Mouse (Mus musculus): ENCODE results near the gene Pgm3. TPM values are rescaled to one million over a fixed set of nuclear protein-coding genes. Genes with fewer than 3 reads are reported as not detected.
A peak's percentile ranks its signal among the peaks of the same experiment; 100 is the strongest.
"Not testable (repeated sequence)": the region's sequence is repeated elsewhere in the genome, so short reads cannot be mapped to it uniquely, and the experiment has no call there.

The Pgm3 gene
- polyA plus RNA-seq (2015; fragmentation: Nextera tagmentation; extraction: Ambion mirVana): 18.9 and 19.5 TPM in 2 replicates

DNA sequence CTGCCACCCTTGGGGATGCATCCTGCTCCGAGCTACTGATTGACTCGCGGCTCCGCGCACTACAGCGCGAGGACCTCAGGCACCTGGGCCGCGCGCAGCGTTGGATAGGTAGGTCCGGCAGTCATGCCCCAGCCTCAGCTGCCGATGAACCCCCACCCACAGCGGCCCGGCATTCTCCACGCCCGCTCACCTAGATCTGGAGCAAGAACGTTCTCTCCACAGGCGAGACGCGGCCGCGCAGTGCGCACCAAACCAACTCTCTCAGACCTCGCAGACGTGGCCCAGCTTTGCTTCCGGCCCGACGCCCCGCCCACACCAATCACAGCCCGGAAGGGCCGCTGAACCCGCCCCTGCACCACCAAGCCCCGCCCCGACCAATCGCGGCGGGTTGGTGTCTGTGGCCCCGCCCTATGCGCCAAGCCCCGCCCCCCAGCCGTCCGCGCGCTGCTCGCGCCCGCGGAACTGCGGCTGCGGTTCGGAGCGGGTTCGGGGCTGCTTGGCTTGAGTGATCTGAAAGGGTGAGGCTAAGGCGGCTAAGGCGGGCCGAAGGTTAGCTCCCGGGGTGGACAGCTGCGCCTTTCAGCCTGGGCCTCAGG is at the start of gene Pgm3, which contains the start of gene Rwdd2a:
Gene Pgm3, minus strand, starts transcription at position 303 of the 596 bp plus-strand sequence.
Gene Rwdd2a, plus strand, starts transcription at position 452 of the 596 bp plus-strand sequence.
- peak within 1 kb of the TSS; percentile 79 for H3K4me3 ChIP-seq (ENCODE audit: low read depth, low read length)
- under 1% methylated on average over 59 of the region's 59 CpGs for WGBS (ENCODE audit: insufficient replicate concordance)

DNA sequence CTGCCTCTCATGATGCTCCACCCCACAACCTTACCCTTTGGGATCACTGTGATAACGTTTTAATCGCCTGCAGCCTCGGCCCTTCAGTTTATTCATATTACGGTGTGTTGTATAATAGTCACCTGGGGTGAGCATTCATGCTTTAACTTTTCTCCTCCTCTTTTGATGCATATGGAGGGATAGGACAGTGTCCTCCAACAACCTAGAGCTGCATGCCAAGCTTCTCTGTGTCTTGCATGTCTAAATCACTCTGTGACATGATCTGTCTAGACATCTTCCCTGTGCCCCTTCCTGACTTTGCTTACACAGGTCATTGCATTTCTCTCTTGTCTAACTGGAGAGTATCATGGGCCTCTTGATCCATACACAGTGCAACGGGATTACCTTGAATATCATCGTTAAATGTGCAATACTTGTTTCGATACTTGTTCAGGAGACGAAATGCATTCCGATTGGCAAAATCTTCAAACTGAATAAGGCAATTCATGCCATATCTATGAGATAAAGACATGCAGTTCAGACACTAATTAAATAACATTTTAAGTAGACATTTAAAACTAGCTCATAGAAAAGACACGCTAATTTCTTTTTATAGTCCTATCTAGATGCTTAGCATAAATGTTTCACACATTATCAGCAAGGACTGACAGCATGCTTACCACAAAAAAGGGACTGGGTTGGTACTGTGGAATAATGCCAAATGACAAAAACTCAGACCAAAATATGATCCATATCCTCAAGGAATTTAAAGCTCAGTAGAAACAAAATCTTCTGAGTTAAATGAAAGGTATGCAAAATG is 47.9 kb upstream of the Pgm3 start:
- Histone ChIP-seq H3K27me3 (ENCODE audit: control insufficient read depth, insufficient read depth, low read depth, low read length) (no peaks in the 10 kb centered on the region), H3K36me3 (ENCODE audit: control insufficient read depth, insufficient read depth) (no peaks in the 10 kb centered on the region), H3K4me1 (ENCODE audit: control insufficient read depth, low read depth, low read length) (no peaks in the 10 kb centered on the region), H3K9ac (ENCODE audit: low read depth, low read length) (no peak overlapping the region), H3K4me2 (ENCODE audit: low read depth, low read length) (no peak overlapping the region), H3K4me3 (ENCODE audit: low read depth, low read length) (no peak overlapping the region), H3K9me3 (replicated peaks; ENCODE audit: control insufficient read depth, low read length) (no peaks in the 10 kb centered on the region), H3K27ac (ENCODE audit: low read length) (no peak overlapping the region)
- ATAC-seq (ENCODE audit: low read depth): no peak
- WGBS (ENCODE audit: insufficient replicate concordance): 73% methylated on average over 10 of the region's 10 CpGs

More for the DNA sequence above, at the start of gene Pgm3, which contains the start of gene Rwdd2a:
- H3K4me2 ChIP-seq (ENCODE audit: low read depth, low read length): peak within 1 kb of the TSS; percentile 100
- H3K9me3 ChIP-seq (replicated peaks; ENCODE audit: control insufficient read depth, low read length): no peaks in the 10 kb centered on the region
- H3K4me1 ChIP-seq (ENCODE audit: control insufficient read depth, low read depth, low read length): peaks cover 11% of the 10 kb centered on the region
- H3K27ac ChIP-seq (ENCODE audit: low read length): peak within 1 kb of the TSS; percentile 45
- H3K27me3 ChIP-seq (ENCODE audit: control insufficient read depth, insufficient read depth, low read depth, low read length): no peaks in the 10 kb centered on the region
- ATAC-seq (ENCODE audit: low read depth): peak; percentile 97
- peak within 1 kb of the TSS; percentile 77 for H3K9ac ChIP-seq (ENCODE audit: low read depth, low read length)
- H3K36me3 ChIP-seq (ENCODE audit: control insufficient read depth, insufficient read depth): no peaks in the 10 kb centered on the region

DNA sequence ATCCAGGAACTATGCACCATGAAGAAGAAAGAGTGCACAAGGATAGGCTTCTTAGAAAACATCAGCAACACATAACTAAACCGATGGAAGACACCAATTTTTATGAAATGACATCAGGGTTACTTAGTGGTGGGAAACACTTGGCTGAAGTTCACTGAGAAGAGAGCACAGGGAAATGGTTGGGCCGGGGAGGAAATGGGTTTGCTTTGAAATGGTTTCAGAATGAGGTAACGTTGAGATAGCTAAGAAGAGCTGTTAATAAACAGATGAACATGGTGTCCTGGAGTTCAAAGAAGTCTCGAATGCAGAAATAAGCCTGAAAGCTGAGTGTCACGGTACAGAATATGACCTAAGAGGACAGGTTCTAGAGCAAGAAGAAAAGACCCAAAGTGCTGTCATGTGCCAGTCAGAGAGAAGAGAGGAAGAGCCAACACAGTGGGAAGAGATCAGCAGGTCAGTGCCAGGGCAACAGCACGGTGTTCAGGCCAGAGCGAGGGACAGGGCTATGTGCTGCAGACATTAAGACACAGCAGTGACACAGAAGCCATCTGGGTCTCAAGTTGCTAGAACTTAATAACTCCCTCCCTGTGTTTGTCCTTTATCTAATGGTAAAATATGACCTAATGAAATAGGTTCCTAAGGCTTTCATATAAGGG is 46.3 kb upstream of the Pgm3 start:
- H3K36me3 ChIP-seq (ENCODE audit: control insufficient read depth, insufficient read depth): no peaks in the 10 kb centered on the region
- H3K4me2 ChIP-seq (ENCODE audit: low read depth, low read length): no peak overlapping the region
- WGBS (ENCODE audit: insufficient replicate concordance): 51% methylated on average over 7 of the region's 7 CpGs
- no peak overlapping the region for H3K9ac ChIP-seq (ENCODE audit: low read depth, low read length)
- H3K4me1 ChIP-seq (ENCODE audit: control insufficient read depth, low read depth, low read length): no peaks in the 10 kb centered on the region
- H3K4me3 ChIP-seq (ENCODE audit: low read depth, low read length): no peak overlapping the region
- no peaks in the 10 kb centered on the region for H3K9me3 ChIP-seq (replicated peaks; ENCODE audit: control insufficient read depth, low read length)
- no peaks in the 10 kb centered on the region for H3K27me3 ChIP-seq (ENCODE audit: control insufficient read depth, insufficient read depth, low read depth, low read length)
- no peak overlapping the region for H3K27ac ChIP-seq (ENCODE audit: low read length)
- ATAC-seq (ENCODE audit: low read depth): no peak

DNA sequence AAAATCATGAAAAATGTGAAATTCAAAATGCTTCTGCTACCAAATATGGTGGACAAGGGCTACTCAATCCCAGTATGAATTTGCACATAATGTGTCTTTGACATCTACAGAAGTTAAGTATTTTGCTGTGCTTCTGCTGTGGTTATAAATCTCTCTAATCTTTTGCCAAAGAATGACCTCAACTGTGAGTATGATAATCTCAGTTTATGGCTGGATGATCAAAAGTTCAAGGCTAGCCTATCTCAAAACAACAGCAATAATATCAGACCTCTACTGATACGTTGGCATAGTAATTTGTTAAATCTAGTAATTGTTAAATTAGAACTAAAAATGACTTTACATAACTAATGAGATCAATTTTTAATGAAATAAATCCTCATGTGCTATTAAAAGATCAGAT is 44.1 kb upstream of the Pgm3 start:
- no peaks in the 10 kb centered on the region for H3K27me3 ChIP-seq (ENCODE audit: control insufficient read depth, insufficient read depth, low read depth, low read length)
- H3K4me2 ChIP-seq (ENCODE audit: low read depth, low read length): no peak overlapping the region
- no peak overlapping the region for H3K9ac ChIP-seq (ENCODE audit: low read depth, low read length)
- 53% methylated on average over 1 of the region's 1 CpGs for WGBS (ENCODE audit: insufficient replicate concordance)
- H3K9me3 ChIP-seq (replicated peaks; ENCODE audit: control insufficient read depth, low read length): no peaks in the 10 kb centered on the region
- H3K27ac ChIP-seq (ENCODE audit: low read length): no peak overlapping the region
- ATAC-seq (ENCODE audit: low read depth): no peak
- H3K4me1 ChIP-seq (ENCODE audit: control insufficient read depth, low read depth, low read length): no peaks in the 10 kb centered on the region
- no peaks in the 10 kb centered on the region for H3K36me3 ChIP-seq (ENCODE audit: control insufficient read depth, insufficient read depth)
- H3K4me3 ChIP-seq (ENCODE audit: low read depth, low read length): no peak overlapping the region

DNA sequence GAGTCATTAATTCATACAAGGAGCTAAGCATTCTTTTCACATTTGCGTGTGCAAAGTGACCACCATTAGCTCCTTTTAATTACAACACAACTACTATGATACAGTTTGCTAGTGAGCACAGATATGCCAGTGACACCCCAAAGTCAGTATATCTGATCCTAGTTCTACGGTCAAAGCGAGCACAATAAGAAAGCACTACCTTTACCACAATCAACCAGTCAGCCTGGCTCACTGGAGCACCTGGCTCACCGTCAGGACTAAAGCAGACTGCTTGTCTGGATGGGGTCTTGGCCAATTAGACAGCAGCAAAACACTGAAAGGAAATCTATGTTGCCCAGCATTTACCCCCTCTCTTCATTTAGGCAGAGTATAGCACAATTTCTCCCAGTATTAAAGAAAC is 40.4 kb upstream of the Pgm3 start:
- 72% methylated on average over 4 of the region's 4 CpGs for WGBS (ENCODE audit: insufficient replicate concordance)
- Histone ChIP-seq H3K4me1 (ENCODE audit: control insufficient read depth, low read depth, low read length) (no peaks in the 10 kb centered on the region), H3K4me3 (ENCODE audit: low read depth, low read length) (no peak overlapping the region), H3K9me3 (replicated peaks; ENCODE audit: control insufficient read depth, low read length) (no peaks in the 10 kb centered on the region), H3K36me3 (ENCODE audit: control insufficient read depth, insufficient read depth) (no peaks in the 10 kb centered on the region), H3K27me3 (ENCODE audit: control insufficient read depth, insufficient read depth, low read depth, low read length) (no peaks in the 10 kb centered on the region), H3K9ac (ENCODE audit: low read depth, low read length) (no peak overlapping the region), H3K4me2 (ENCODE audit: low read depth, low read length) (no peak overlapping the region), H3K27ac (ENCODE audit: low read length) (no peak overlapping the region)
- no peak for ATAC-seq (ENCODE audit: low read depth)

DNA sequence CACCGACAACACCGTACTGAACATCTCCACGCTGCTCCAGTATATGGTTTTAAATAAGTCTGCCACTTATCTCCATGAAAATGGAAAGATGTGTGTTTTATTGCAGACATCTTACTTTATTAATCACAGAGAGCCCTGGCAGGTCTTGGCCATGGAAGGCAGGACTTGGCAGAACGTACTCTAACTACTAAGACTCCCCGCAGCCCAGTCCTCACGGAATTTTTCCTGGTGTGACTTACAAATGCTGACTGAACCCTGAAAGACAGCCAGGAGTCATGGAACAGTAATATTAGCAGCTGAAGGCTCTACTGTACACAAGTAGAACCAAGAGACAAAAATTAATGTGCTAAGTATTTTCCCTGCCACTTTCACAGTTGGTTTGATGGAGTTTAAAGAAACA is 34.1 kb upstream of the Pgm3 start:
- no peaks in the 10 kb centered on the region for H3K36me3 ChIP-seq (ENCODE audit: control insufficient read depth, insufficient read depth)
- H3K4me1 ChIP-seq (ENCODE audit: control insufficient read depth, low read depth, low read length): no peaks in the 10 kb centered on the region
- no peak for ATAC-seq (ENCODE audit: low read depth)
- no peak overlapping the region for H3K4me3 ChIP-seq (ENCODE audit: low read depth, low read length)
- no peak overlapping the region for H3K9ac ChIP-seq (ENCODE audit: low read depth, low read length)
- WGBS (ENCODE audit: insufficient replicate concordance): 75% methylated on average over 6 of the region's 6 CpGs
- H3K27ac ChIP-seq (ENCODE audit: low read length): no peak overlapping the region
- H3K4me2 ChIP-seq (ENCODE audit: low read depth, low read length): no peak overlapping the region
- no peaks in the 10 kb centered on the region for H3K27me3 ChIP-seq (ENCODE audit: control insufficient read depth, insufficient read depth, low read depth, low read length)
- H3K9me3 ChIP-seq (replicated peaks; ENCODE audit: control insufficient read depth, low read length): no peaks in the 10 kb centered on the region

DNA sequence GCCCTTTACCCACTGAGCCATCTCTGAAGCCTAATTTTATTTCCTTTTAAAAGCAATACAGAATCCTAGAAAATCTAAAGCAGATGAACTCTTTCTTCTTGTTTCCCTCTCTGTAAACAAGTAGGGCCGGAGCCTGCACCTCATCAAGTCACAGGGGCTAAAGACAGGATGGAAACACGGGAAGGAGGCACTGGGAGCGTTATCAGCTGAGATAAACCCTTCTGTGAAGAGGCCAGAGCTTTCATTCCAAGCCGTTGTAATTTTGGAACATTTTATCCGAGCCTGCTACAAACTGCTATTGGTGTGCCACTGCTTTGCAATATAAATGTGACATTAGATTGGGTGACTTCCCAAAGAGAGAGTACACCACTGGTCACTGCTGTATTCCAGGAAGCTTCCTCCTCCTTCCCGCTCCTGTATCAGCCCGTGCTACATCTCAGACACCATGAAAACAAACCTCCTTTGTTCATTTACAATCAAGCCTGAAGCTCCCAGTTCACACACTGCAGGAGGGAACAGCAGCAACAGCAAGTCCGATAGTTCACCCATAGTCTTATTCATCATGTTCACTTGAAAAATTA is 28.2 kb upstream of the Pgm3 start:
- Histone ChIP-seq H3K9me3 (replicated peaks; ENCODE audit: control insufficient read depth, low read length) (no peaks in the 10 kb centered on the region), H3K36me3 (ENCODE audit: control insufficient read depth, insufficient read depth) (no peaks in the 10 kb centered on the region), H3K4me2 (ENCODE audit: low read depth, low read length) (no peak overlapping the region), H3K4me3 (ENCODE audit: low read depth, low read length) (no peak overlapping the region), H3K9ac (ENCODE audit: low read depth, low read length) (no peak overlapping the region), H3K27ac (ENCODE audit: low read length) (no peak overlapping the region), H3K4me1 (ENCODE audit: control insufficient read depth, low read depth, low read length) (no peaks in the 10 kb centered on the region), H3K27me3 (ENCODE audit: control insufficient read depth, insufficient read depth, low read depth, low read length) (no peaks in the 10 kb centered on the region)
- 43% methylated on average over 8 of the region's 8 CpGs for WGBS (ENCODE audit: insufficient replicate concordance)
- ATAC-seq (ENCODE audit: low read depth): no peak

DNA sequence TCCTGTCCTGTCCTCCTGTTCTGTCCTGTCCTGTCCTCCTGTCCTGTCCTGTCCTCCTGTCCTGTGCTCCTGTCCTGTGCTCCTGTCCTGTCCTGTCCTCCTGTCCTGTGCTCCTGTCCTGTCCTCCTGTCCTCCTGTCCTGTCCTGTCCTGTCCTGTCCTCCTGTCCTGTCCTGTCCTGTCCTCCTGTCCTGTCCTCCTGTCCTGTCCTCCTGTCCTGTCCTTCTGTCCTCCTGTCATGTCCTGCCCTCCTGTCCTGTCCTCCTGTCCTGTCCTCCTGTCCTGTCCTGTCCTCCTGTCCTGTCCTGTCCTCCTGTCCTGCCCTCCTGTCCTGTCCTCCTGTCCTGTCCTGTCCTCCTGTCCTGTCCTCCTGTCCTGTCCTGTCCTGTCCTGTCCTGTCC is 25.3 kb upstream of the Pgm3 start:
- H3K4me1 ChIP-seq (ENCODE audit: control insufficient read depth, low read depth, low read length); H3K36me3 ChIP-seq (ENCODE audit: control insufficient read depth, insufficient read depth): not testable (repeated sequence)

More for the DNA sequence above, 25.3 kb upstream of the Pgm3 start:
- H3K27ac ChIP-seq (ENCODE audit: low read length); H3K27me3 ChIP-seq (ENCODE audit: control insufficient read depth, insufficient read depth, low read depth, low read length); H3K4me3 ChIP-seq (ENCODE audit: low read depth, low read length); H3K9ac ChIP-seq (ENCODE audit: low read depth, low read length); H3K4me2 ChIP-seq (ENCODE audit: low read depth, low read length); ATAC-seq (ENCODE audit: low read depth); H3K9me3 ChIP-seq (replicated peaks; ENCODE audit: control insufficient read depth, low read length): not testable (repeated sequence)

All from liver, embryonic 16.5 days (tissue).